In genomic region chr7:81538070-81538675, GRCm38 (mm10) we compare ENCODE assay signal across 11 mouse cellular contexts. TPM values are rescaled to one million over a fixed set of nuclear protein-coding genes. Genes with fewer than 3 reads are reported as not detected.
DNase-seq lines count a peak whose midpoint lies in the region; ATAC-seq and TF ChIP-seq lines count a peak whose summit lies in the region.
"Had no signal": no experiment of that assay in that cellular context is flagged by ENCODE, and none has a peak within 500 bp of the region (broad histone marks: within the 10 kb centered on the region; RNA-seq: fewer than 3 reads in every experiment).

No protein-coding gene starts in this region.

- no peak overlapping the region for H3K27ac ChIP-seq in ES-E14 (ENCODE audit: insufficient read depth, low read depth, low read length, poor library complexity, severe bottlenecking)
- H3K27ac ChIP-seq in forebrain, embryonic 10.5 days, result no peak overlapping the region
- H3K27ac ChIP-seq in neural tube, embryonic 15.5 days (replicated peaks), result no peak overlapping the region
- H3K27ac ChIP-seq: lung, embryonic 15.5 days had no signal

- WGBS in forebrain, embryonic 10.5 days, result 69% methylated on average over 2 of the region's 2 CpGs
- WGBS in neural tube, embryonic 15.5 days, result 77% methylated on average over 2 of the region's 2 CpGs

- H3K27me3 ChIP-seq in forebrain, embryonic 10.5 days (ENCODE audit: poor library complexity, severe bottlenecking), result no peaks in the 10 kb centered on the region
- no peaks in the 10 kb centered on the region for H3K27me3 ChIP-seq in neural tube, embryonic 15.5 days (replicated peaks)
- H3K27me3 ChIP-seq: lung, embryonic 15.5 days had no signal

- H3K4me3 ChIP-seq in ES-E14 (ENCODE audit: insufficient read depth in 1 of 2, low read depth in 1 of 2, low read length in 2 of 2, poor library complexity in 1 of 2, severe bottlenecking in 1 of 2), result no peak overlapping the region
- H3K4me3 ChIP-seq in forebrain, embryonic 10.5 days, result no peak overlapping the region
- no peak overlapping the region for H3K4me3 ChIP-seq in neural tube, embryonic 15.5 days (replicated peaks)
- H3K4me3 ChIP-seq: lung, embryonic 15.5 days had no signal

- no peak overlapping the region for H3K9ac ChIP-seq in ES-E14 (ENCODE audit: insufficient read depth, low read depth, low read length, poor library complexity, severe bottlenecking)
- no peak overlapping the region for H3K9ac ChIP-seq in neural tube, embryonic 15.5 days (replicated peaks)
- H3K9ac ChIP-seq: lung, embryonic 15.5 days had no signal

- ATAC-seq in neural tube, embryonic 15.5 days (ENCODE audit: low FRiP score), result no peak

- peak; percentile 54 for DNase-seq in layer of hippocampus, adult 11-12 months (ENCODE audit: low spot score)
- no peak for DNase-seq in layer of hippocampus, adult 9-10 months (ENCODE audit: low spot score)
- peak; percentile 58 for DNase-seq in CD4-positive helper T cell, adult 2 months (ENCODE audit: low read depth, low spot score)
- no peak for DNase-seq in ES-E14 (ENCODE audit: low read depth, low spot score)
- DNase-seq in layer of hippocampus, adult 9-11 months, result peak; percentile 34
- DNase-seq in urinary bladder, postnatal 4 days (ENCODE audit: low spot score in 2 of 2), result no peak
- DNase-seq in forebrain, embryonic 10.5 days (ENCODE audit: extremely low spot score, low spot score), result no peak

- no peaks in the 10 kb centered on the region for H3K9me3 ChIP-seq in ES-E14 (ENCODE audit: control insufficient read depth, insufficient read depth, low read depth, low read length)
- H3K9me3 ChIP-seq in forebrain, embryonic 10.5 days, result peaks cover 9% of the 10 kb centered on the region; the same call in 1 of the 2 replicates
- H3K9me3 ChIP-seq in neural tube, embryonic 15.5 days (replicated peaks), result no peaks in the 10 kb centered on the region
- H3K9me3 ChIP-seq: lung, embryonic 15.5 days had no signal

- H3K4me1 ChIP-seq in ES-E14 (ENCODE audit: control insufficient read depth in 2 of 2, insufficient read depth in 2 of 2, low read length in 2 of 2, poor library complexity in 1 of 2), result peaks cover 0 to 3% of the 10 kb centered on the region in 2 experiments; a peak in 1 of 4 replicates
- H3K4me1 ChIP-seq in forebrain, embryonic 10.5 days, result peaks cover 22% of the 10 kb centered on the region
- H3K4me1 ChIP-seq in neural tube, embryonic 15.5 days, result no peaks in the 10 kb centered on the region
- H3K4me1 ChIP-seq: lung, embryonic 15.5 days had no signal

- H3K36me3 ChIP-seq in ES-E14 (ENCODE audit: control insufficient read depth, insufficient read depth, low read length, poor library complexity, severe bottlenecking), result no peaks in the 10 kb centered on the region; the same call in 1 of the 2 replicates
- peaks cover 28% of the 10 kb centered on the region for H3K36me3 ChIP-seq in forebrain, embryonic 10.5 days (replicated peaks)
- peaks cover 24% of the 10 kb centered on the region for H3K36me3 ChIP-seq in neural tube, embryonic 15.5 days

- in situ Hi-C loops in ES-E14 (cut with MboI; ENCODE audit: low sequenced_read_pairs in 2 of 2, unreplicated experiment in 2 of 2), result no loop called here

- H3K4me2 ChIP-seq in neural tube, embryonic 15.5 days, result no peak overlapping the region
- H3K4me2 ChIP-seq: lung, embryonic 15.5 days had no signal

TF ChIP-seq in ES-E14, 5 proteins besides CTCF, POLR2A, EP300 and RAD21:
- TF ChIP-seq CHD2 (IDR thresholded peaks at IDR 0.05; ENCODE audit: low read depth, low read length), result peak; percentile 63
- no peak for TF ChIP-seq ZC3H11A (IDR thresholded peaks at IDR 0.05; ENCODE audit: borderline replicate concordance, low read depth, low read length)

RNA-seq across cellular contexts. Expression of gene Fsd2, which starts 28.6 kb away (rescaled TPM):
- 0.05 and 0.09 TPM in 2 replicates for total RNA-seq in ES-E14 (2012; rRNA removed)
- polyA plus RNA-seq in forebrain, embryonic 10.5 days (2016; fragmentation: Nextera tagmentation; extraction: Ambion mirVana), result 0.05 TPM in 2 replicates
- 0.28 and 0.31 TPM in 2 replicates for polyA plus RNA-seq in neural tube, embryonic 15.5 days (2015; fragmentation: Nextera tagmentation; extraction: Ambion mirVana)

RNA-seq across cellular contexts. Expression of gene Whamm, which starts 32.9 kb away (rescaled TPM):
- 10.3 and 10.7 TPM in 2 replicates for total RNA-seq in ES-E14 (2012; rRNA removed)
- 1.8 and 3.0 TPM in 2 replicates for polyA plus RNA-seq in forebrain, embryonic 10.5 days (2016; fragmentation: Nextera tagmentation; extraction: Ambion mirVana)
- polyA plus RNA-seq in neural tube, embryonic 15.5 days (2015; fragmentation: Nextera tagmentation; extraction: Ambion mirVana), result 6.6 and 8.1 TPM in 2 replicates

RNA-seq across cellular contexts. Expression of gene BC048679, which starts 40.1 kb away (rescaled TPM):
- 0.62 TPM in 1 of 2 replicates, not detected in the other for total RNA-seq in ES-E14 (2012; rRNA removed)
- 0.27 and 0.50 TPM in 2 replicates for polyA plus RNA-seq in forebrain, embryonic 10.5 days (2016; fragmentation: Nextera tagmentation; extraction: Ambion mirVana)
- polyA plus RNA-seq in neural tube, embryonic 15.5 days (2015; fragmentation: Nextera tagmentation; extraction: Ambion mirVana), result not detected in 2 replicates
- total RNA-seq: layer of hippocampus, postnatal 25 days had no signal
- polyA plus RNA-seq: heart, postnatal 0 days; lung, embryonic 15.5 days had no signal

RNA-seq across cellular contexts. Expression of gene Ap3b2, which starts 44.4 kb away (rescaled TPM):
- total RNA-seq in ES-E14 (2012; rRNA removed), result 3.8 and 5.3 TPM in 2 replicates
- polyA plus RNA-seq in forebrain, embryonic 10.5 days (2016; fragmentation: Nextera tagmentation; extraction: Ambion mirVana), result 8.4 and 11.6 TPM in 2 replicates
- polyA plus RNA-seq in neural tube, embryonic 15.5 days (2015; fragmentation: Nextera tagmentation; extraction: Ambion mirVana), result 118 and 147 TPM in 2 replicates

Comparison
In these comparisons a context has a peak if more than half of its experiments do, and no peak if none do; other contexts are left out.
1. DNase-seq: peak in layer of hippocampus, adult 11-12 months (single experiment), CD4-positive helper T cell, adult 2 months (single experiment) and layer of hippocampus, adult 9-11 months (single experiment); none in layer of hippocampus, adult 9-10 months (single experiment), ES-E14 (single experiment), urinary bladder, postnatal 4 days (0 of 2) and forebrain, embryonic 10.5 days (single experiment).